ENCODE assay signal across 27 mouse cellular contexts in genomic region chr2:59048775-59049451, GRCm38 (mm10).
DNase-seq lines count a peak whose midpoint lies in the region; ATAC-seq and TF ChIP-seq lines count a peak whose summit lies in the region.
"Had no signal": no experiment of that assay in that cellular context is flagged by ENCODE, and none has a peak within 500 bp of the region (broad histone marks: within the 10 kb centered on the region; RNA-seq: fewer than 3 reads in every experiment).

No protein-coding gene starts in this region.

- no peaks in the 10 kb centered on the region for H3K4me1 ChIP-seq in hindbrain, embryonic 16.5 days (ENCODE audit: control insufficient read depth, insufficient read depth, low read depth, low read length)
- peaks cover 14% of the 10 kb centered on the region for H3K4me1 ChIP-seq in hindbrain, embryonic 10.5 days (replicated peaks)
- H3K4me1 ChIP-seq in lung, embryonic 16.5 days (replicated peaks; ENCODE audit: control insufficient read depth, insufficient read depth, low read length): 0 out of 2 replicates have a peak, but pooled peaks cover 3% of the 10 kb centered on the region
- H3K4me1 ChIP-seq in lung, adult 2 months (ENCODE audit: control insufficient read depth, insufficient read depth, low read length): no peaks in the 10 kb centered on the region
- peaks cover 13% of the 10 kb centered on the region; the same call in 1 of the 2 replicates for H3K4me1 ChIP-seq in limb, embryonic 15.5 days
- H3K4me1 ChIP-seq: hindbrain, embryonic 12.5 days; liver, embryonic 13.5 days had no signal

- H3K4me3 ChIP-seq in hindbrain, embryonic 16.5 days (ENCODE audit: low read length): no peak overlapping the region
- no peak overlapping the region for H3K4me3 ChIP-seq in hindbrain, embryonic 10.5 days
- H3K4me3 ChIP-seq in lung, embryonic 16.5 days (ENCODE audit: low read length): no peak overlapping the region
- H3K4me3 ChIP-seq in lung, adult 2 months (replicated peaks; ENCODE audit: extremely low read depth, low read depth, low read length): no peak overlapping the region
- H3K4me3 ChIP-seq in limb, embryonic 15.5 days: no peak overlapping the region
- H3K4me3 ChIP-seq: hindbrain, embryonic 12.5 days; liver, embryonic 13.5 days had no signal

- no peak overlapping the region for H3K27ac ChIP-seq in hindbrain, embryonic 16.5 days (ENCODE audit: low read depth, low read length)
- H3K27ac ChIP-seq in hindbrain, embryonic 10.5 days: no peak overlapping the region
- no peak overlapping the region for H3K27ac ChIP-seq in lung, embryonic 16.5 days (ENCODE audit: low read length)
- 0 out of 2 replicates have a peak overlapping the region, but pooled peaks have one; percentile 18 for H3K27ac ChIP-seq in limb, embryonic 15.5 days
- H3K27ac ChIP-seq: hindbrain, embryonic 12.5 days; kidney, postnatal 0 days; liver, embryonic 13.5 days had no signal

- peak; percentile 66 for ATAC-seq in hindbrain, embryonic 16.5 days
- ATAC-seq in lung, embryonic 16.5 days (ENCODE audit: low read depth): peak; percentile 49
- ATAC-seq in limb, embryonic 15.5 days (ENCODE audit: insufficient number of reproducible peaks, low FRiP score, low TSS enrichment, low read depth): peak; percentile 81; the same call in 1 of the 2 replicates
- ATAC-seq: activated CD4-positive, CD25-positive, alpha-beta regulatory T cell, adult 4 months; forebrain, postnatal 0 days had no signal

- H3K9me3 ChIP-seq in hindbrain, embryonic 16.5 days (ENCODE audit: control insufficient read depth, low read length): no peaks in the 10 kb centered on the region
- H3K9me3 ChIP-seq in hindbrain, embryonic 10.5 days: no peaks in the 10 kb centered on the region
- no peaks in the 10 kb centered on the region for H3K9me3 ChIP-seq in lung, embryonic 16.5 days (ENCODE audit: control insufficient read depth, low read length)
- H3K9me3 ChIP-seq in limb, embryonic 15.5 days: no peaks in the 10 kb centered on the region
- H3K9me3 ChIP-seq: hindbrain, embryonic 12.5 days; liver, embryonic 13.5 days had no signal

- no peak for TF ChIP-seq POLR2A in lung, adult 2 months (IDR thresholded peaks at IDR 0.05; ENCODE audit: borderline replicate concordance, extremely low read depth, low read depth, low read length)
- no peak for TF ChIP-seq POLR2A in brain, embryonic 14.5 days (IDR thresholded peaks at IDR 0.05; ENCODE audit: borderline replicate concordance, extremely low read depth, insufficient read depth, insufficient read length, poor library complexity, severe bottlenecking)

- H3K27me3 ChIP-seq in hindbrain, embryonic 16.5 days (replicated peaks; ENCODE audit: control insufficient read depth, insufficient read depth, low read length): no peaks in the 10 kb centered on the region
- H3K27me3 ChIP-seq in hindbrain, embryonic 10.5 days (ENCODE audit: insufficient read depth, poor library complexity, severe bottlenecking): no peaks in the 10 kb centered on the region
- no peaks in the 10 kb centered on the region for H3K27me3 ChIP-seq in lung, embryonic 16.5 days (ENCODE audit: control insufficient read depth, insufficient read depth, low read depth, low read length)
- H3K27me3 ChIP-seq in limb, embryonic 15.5 days: no peaks in the 10 kb centered on the region
- H3K27me3 ChIP-seq: hindbrain, embryonic 12.5 days; liver, embryonic 13.5 days had no signal

- H3K4me2 ChIP-seq in hindbrain, embryonic 16.5 days (ENCODE audit: low read length): no peak overlapping the region
- H3K4me2 ChIP-seq in lung, embryonic 16.5 days (ENCODE audit: low read depth, low read length): no peak overlapping the region
- no peak overlapping the region for H3K4me2 ChIP-seq in limb, embryonic 15.5 days
- H3K4me2 ChIP-seq: hindbrain, embryonic 12.5 days; liver, embryonic 13.5 days; midbrain, embryonic 11.5 days had no signal

- H3K9ac ChIP-seq in hindbrain, embryonic 16.5 days (ENCODE audit: low read depth, low read length): no peak overlapping the region
- H3K9ac ChIP-seq in lung, embryonic 16.5 days (ENCODE audit: low read length): no peak overlapping the region
- no peak overlapping the region for H3K9ac ChIP-seq in limb, embryonic 15.5 days
- H3K9ac ChIP-seq: forebrain, postnatal 0 days; hindbrain, embryonic 12.5 days; liver, embryonic 13.5 days had no signal

- no peak for TF ChIP-seq CTCF in lung, adult 2 months (IDR thresholded peaks at IDR 0.05; ENCODE audit: insufficient read depth, low read length)
- no peak for TF ChIP-seq CTCF in brain, embryonic 14.5 days (IDR thresholded peaks at IDR 0.05; ENCODE audit: borderline replicate concordance, extremely low read depth, insufficient read depth, insufficient read length)

- no peak for DNase-seq in hindbrain, embryonic 10.5 days (ENCODE audit: low spot score)
- no peak for DNase-seq in lung, adult 2 months
- peak; percentile 55 for DNase-seq in brain, embryonic 14.5 days (ENCODE audit: low read depth)
- DNase-seq in natural killer cell, adult 2 months (ENCODE audit: low spot score in 2 of 2): no peak
- no peak for DNase-seq in kidney, adult 11 months
- DNase-seq: adrenal gland, adult 8-10 months; B cell, adult 2 months; cerebellum, adult 18-20 months; cerebellum, postnatal 14 days; forebrain, postnatal 0 days; heart, postnatal 14 days; kidney, adult 2 months; kidney, postnatal 4 days; layer of hippocampus, adult 9-11 months; liver, embryonic 13.5 days; lung, adult 18-20 months; lung, postnatal 36 days; right cerebral cortex, adult 18-20 months; spleen, adult 18-20 months; thymus, postnatal 14 days had no signal

- WGBS in hindbrain, embryonic 16.5 days: 41% methylated on average over 6 of the region's 6 CpGs
- 75% methylated on average over 6 of the region's 6 CpGs for WGBS in hindbrain, embryonic 10.5 days
- 58% methylated on average over 6 of the region's 6 CpGs for WGBS in lung, embryonic 16.5 days
- 60% methylated on average over 6 of the region's 6 CpGs for WGBS in lung, adult 2 months
- 36% methylated on average over 6 of the region's 6 CpGs for WGBS in limb, embryonic 15.5 days

- no peaks in the 10 kb centered on the region for H3K36me3 ChIP-seq in hindbrain, embryonic 16.5 days (ENCODE audit: control insufficient read depth, insufficient read depth, low read length)
- no peaks in the 10 kb centered on the region for H3K36me3 ChIP-seq in hindbrain, embryonic 10.5 days
- H3K36me3 ChIP-seq in lung, embryonic 16.5 days (ENCODE audit: control insufficient read depth, insufficient read depth, low read length): no peaks in the 10 kb centered on the region
- no peaks in the 10 kb centered on the region for H3K36me3 ChIP-seq in limb, embryonic 15.5 days
- H3K36me3 ChIP-seq: hindbrain, embryonic 12.5 days; liver, embryonic 13.5 days had no signal
